Mouse (Mus musculus) olfactory bulb, adult 2 months (tissue): ENCODE data around the gene Kdm5c. TPM values are rescaled to one million over a fixed set of nuclear protein-coding genes. Genes with fewer than 3 reads are reported as not detected.

Source experiments
- H3K27ac ChIP-seq: fragments of 200-500 bp; 2 replicates; pipeline ENCODE4 v1.5.1; 2012; ENCODE audit warnings: low read depth, low read length; ENCODE audit not compliant: insufficient read depth
- H3K4me1 ChIP-seq: fragments of 200-500 bp; 2 replicates; pipeline ENCODE4 v1.6.1; 2012; ENCODE audit warnings: low read length; ENCODE audit not compliant: control insufficient read depth, insufficient read depth
- H3K4me3 ChIP-seq: fragments of 200-500 bp; 2 replicates; pipeline ENCODE4 v1.5.1; 2012; ENCODE audit warnings: mild to moderate bottlenecking, low read depth, low read length, moderate library complexity; ENCODE audit not compliant: insufficient read depth
- CTCF ChIP-seq: fragments of 200-500 bp; IDR thresholded peaks from 2 replicates; pipeline ENCODE4 v1.5.1; 2012; ENCODE audit warnings: low read depth, mild to moderate bottlenecking, low read length, moderate library complexity; ENCODE audit not compliant: insufficient read depth
- POLR2A ChIP-seq: fragments of 200-500 bp; IDR thresholded peaks from 2 replicates; pipeline ENCODE4 v1.6.1; 2012; ENCODE audit warnings: mild to moderate bottlenecking, low read depth, low read length, moderate library complexity; ENCODE audit not compliant: insufficient read depth
- WGBS: fragments of 180-500 bp; shearing (Covaris S2); methylation state at CpG from one replicate; pipeline ENCODE4 v1.1.7; 2018; 5-methylcytosine and 5-hydroxymethylcytosine counted together
- polyA plus RNA-seq: library from polyadenylated mRNA; stranded (reverse); fragments of >200 nt; gene quantifications from 2 replicates; pipeline ENCODE4 v1.2.4, GENCODE M21; 2012; ENCODE audit warnings: low replicate concordance; ENCODE audit not compliant: missing spikeins, insufficient read depth, insufficient read length

Gene Kdm5c
- polyA plus RNA-seq, 1 experiment, result not detected

GRCm38 (mm10) chrX:152323584-152323983 lies 90.8 kb downstream of the Kdm5c start:
- Histone ChIP-seq H3K4me1 (no peaks in the 10 kb centered on the region), H3K27ac (no peak overlapping the region), H3K4me3 (no peak overlapping the region)
- no peak for TF ChIP-seq CTCF
- no peak for TF ChIP-seq POLR2A
- WGBS, result 95% methylated on average over 1 of the region's 1 CpGs

Other genes with a start within 250 kb of the Kdm5c start
- not detected in 2 replicates for gene Hsd17b10, start 231.2 kb upstream of the Kdm5c start, polyA plus RNA-seq
- gene Ribc1, start 216.7 kb upstream of the Kdm5c start, polyA plus RNA-seq, result not detected in 2 replicates
- gene Smc1a, start 216.6 kb upstream of the Kdm5c start, polyA plus RNA-seq, result 161 TPM in 1 of 2 replicates, not detected in the other
- not detected in 2 replicates for gene Iqsec2, start 88.8 kb upstream of the Kdm5c start, polyA plus RNA-seq
- not detected in 2 replicates for gene Kantr, start 94.5 kb downstream of the Kdm5c start, polyA plus RNA-seq
- not detected in 2 replicates for gene Tspyl2, start 109.4 kb downstream of the Kdm5c start, polyA plus RNA-seq
- gene Gpr173, start 135.7 kb downstream of the Kdm5c start, polyA plus RNA-seq, result not detected in 2 replicates